Mouse (Mus musculus): ENCODE results near the gene Abt1. TPM values are rescaled to one million over a fixed set of nuclear protein-coding genes. Genes with fewer than 3 reads are reported as not detected.

Abt1 gene
- total RNA-seq, 2 experiments from 2014 or later: 8.5 to 8.9 TPM

- peak; percentile 69 to 84 for DNase-seq (ENCODE audit: extremely low spot score in 1 of 2, low spot score in 1 of 2)
These were observed 1.0 kb upstream of the Abt1 start for GRCm38 (mm10) chr13:23424494-23425325.

GRCm38 (mm10) chr13:23424052-23424380, 350 bp upstream of the Abt1 start:
- no peak for DNase-seq (ENCODE audit: extremely low spot score in 1 of 2, low spot score in 1 of 2)

- no peak for DNase-seq (ENCODE audit: extremely low spot score in 1 of 2, low spot score in 1 of 2)
These were observed 1.3 kb downstream of the Abt1 start for GRCm38 (mm10) chr13:23422351-23422750.

- DNase-seq (ENCODE audit: extremely low spot score in 1 of 2, low spot score in 1 of 2): peak; percentile 47 to 66
These were observed 10.8 kb downstream of the Abt1 start for GRCm38 (mm10) chr13:23412630-23413521.

- DNase-seq (ENCODE audit: extremely low spot score in 1 of 2, low spot score in 1 of 2): peak; percentile 40 to 42
These were observed 11.4 kb downstream of the Abt1 start for GRCm38 (mm10) chr13:23412211-23412629.

- DNase-seq (ENCODE audit: extremely low spot score in 1 of 2, low spot score in 1 of 2): peak; percentile 45 to 55
These were observed 12.1 kb downstream of the Abt1 start for GRCm38 (mm10) chr13:23411311-23412210.

- no peak for DNase-seq (ENCODE audit: extremely low spot score in 1 of 2, low spot score in 1 of 2)
These were observed 13.0 kb downstream of the Abt1 start for GRCm38 (mm10) chr13:23410632-23411031.

- DNase-seq (ENCODE audit: extremely low spot score in 1 of 2, low spot score in 1 of 2): no peak
These were observed 21.0 kb downstream of the Abt1 start for GRCm38 (mm10) chr13:23402626-23403025.

GRCm38 (mm10) chr13:23401683-23402527, 21.8 kb downstream of the Abt1 start:
- DNase-seq (ENCODE audit: extremely low spot score in 1 of 2, low spot score in 1 of 2): peak; percentile 71 to 87

- no peak for DNase-seq (ENCODE audit: extremely low spot score in 1 of 2, low spot score in 1 of 2)
These were observed 22.6 kb downstream of the Abt1 start for GRCm38 (mm10) chr13:23400771-23401682.

- peak; percentile 11 to 38 for DNase-seq (ENCODE audit: extremely low spot score in 1 of 2, low spot score in 1 of 2)
These were observed 26.8 kb downstream of the Abt1 start for GRCm38 (mm10) chr13:23396913-23397312.

GRCm38 (mm10) chr13:23396246-23396703, 27.4 kb downstream of the Abt1 start:
- DNase-seq (ENCODE audit: extremely low spot score in 1 of 2, low spot score in 1 of 2): no peak

- peak in 1 of 2 experiments; percentile 8 for DNase-seq (ENCODE audit: extremely low spot score in 1 of 2, low spot score in 1 of 2)
These were observed 28.1 kb downstream of the Abt1 start for GRCm38 (mm10) chr13:23395301-23396245.

GRCm38 (mm10) chr13:23387548-23387947, 36.1 kb downstream of the Abt1 start:
- no peak for DNase-seq (ENCODE audit: extremely low spot score in 1 of 2, low spot score in 1 of 2)

- DNase-seq (ENCODE audit: extremely low spot score in 1 of 2, low spot score in 1 of 2): no peak
These were observed 40.5 kb downstream of the Abt1 start for GRCm38 (mm10) chr13:23383127-23383526.

GRCm38 (mm10) chr13:23372433-23372832, 51.2 kb downstream of the Abt1 start:
- DNase-seq (ENCODE audit: extremely low spot score in 1 of 2, low spot score in 1 of 2): no peak

GRCm38 (mm10) chr13:23370075-23370474, 53.6 kb downstream of the Abt1 start:
- no peak for DNase-seq (ENCODE audit: extremely low spot score in 1 of 2, low spot score in 1 of 2)

All from layer of hippocampus, postnatal 25 days (tissue).